Mouse (Mus musculus): ENCODE data around the gene Ampd2.

The Ampd2 gene

GRCm38 (mm10) chr3:108094976-108095760 lies 8.7 kb upstream of the Ampd2 start:
- no peak for DNase-seq (ENCODE audit: low spot score in 2 of 2)

GRCm38 (mm10) chr3:108094146-108094545 lies 7.7 kb upstream of the Ampd2 start:
- no peak for DNase-seq (ENCODE audit: low spot score in 2 of 2)

GRCm38 (mm10) chr3:108093306-108093705 lies 6.9 kb upstream of the Ampd2 start:
- DNase-seq (ENCODE audit: low spot score in 2 of 2): no peak

- DNase-seq (ENCODE audit: low spot score in 2 of 2): no peak
Measured at GRCm38 (mm10) chr3:108092536-108093115, 6.2 kb upstream of the Ampd2 start, which contains the start of gene Gnat2. Gene Gnat2 (plus strand): TSS chr3:108092789.

GRCm38 (mm10) chr3:108092030-108092429 lies 5.6 kb upstream of the Ampd2 start:
- no peak for DNase-seq (ENCODE audit: low spot score in 2 of 2)

- DNase-seq (ENCODE audit: low spot score in 2 of 2): no peak
Measured at GRCm38 (mm10) chr3:108090561-108090960, 4.1 kb upstream of the Ampd2 start.

- DNase-seq (ENCODE audit: low spot score in 2 of 2): no peak
Measured at GRCm38 (mm10) chr3:108089916-108090315, 3.5 kb upstream of the Ampd2 start.

GRCm38 (mm10) chr3:108088842-108089380 lies 2.5 kb upstream of the Ampd2 start:
- no peak for DNase-seq (ENCODE audit: low spot score in 2 of 2)

- no peak for DNase-seq (ENCODE audit: low spot score in 2 of 2)
Measured at GRCm38 (mm10) chr3:108087329-108087728, 878 bp upstream of the Ampd2 start.

- DNase-seq (ENCODE audit: low spot score in 2 of 2): peak; percentile 92
Measured at GRCm38 (mm10) chr3:108085721-108086469, 556 bp downstream of the Ampd2 start.

GRCm38 (mm10) chr3:108085281-108085720 lies 1.1 kb downstream of the Ampd2 start:
- peak; percentile 93 to 95 for DNase-seq (ENCODE audit: low spot score in 2 of 2)

- no peak for DNase-seq (ENCODE audit: low spot score in 2 of 2)
Measured at GRCm38 (mm10) chr3:108084767-108085270, 1.6 kb downstream of the Ampd2 start.

- no peak for DNase-seq (ENCODE audit: low spot score in 2 of 2)
Measured at GRCm38 (mm10) chr3:108083904-108084407, 2.5 kb downstream of the Ampd2 start.

- DNase-seq (ENCODE audit: low spot score in 2 of 2): no peak
Measured at GRCm38 (mm10) chr3:108083161-108083560, 3.3 kb downstream of the Ampd2 start.

- no peak for DNase-seq (ENCODE audit: low spot score in 2 of 2)
Measured at GRCm38 (mm10) chr3:108082251-108082875, 4.1 kb downstream of the Ampd2 start.

GRCm38 (mm10) chr3:108081681-108082080 lies 4.8 kb downstream of the Ampd2 start:
- no peak for DNase-seq (ENCODE audit: low spot score in 2 of 2)

GRCm38 (mm10) chr3:108076836-108077235 lies 9.6 kb downstream of the Ampd2 start:
- DNase-seq (ENCODE audit: low spot score in 2 of 2): no peak

- DNase-seq (ENCODE audit: low spot score in 2 of 2): no peak
Measured at GRCm38 (mm10) chr3:108072983-108073569, 13.4 kb downstream of the Ampd2 start.

GRCm38 (mm10) chr3:108070295-108071293 lies 15.9 kb downstream of the Ampd2 start:
- DNase-seq (ENCODE audit: low spot score in 2 of 2): peak in 1 of 2 experiments; percentile 63

Measured in heart, adult 9 months (tissue).